Mouse (Mus musculus): ENCODE data around the gene Ttbk2. TPM values are rescaled to one million over a fixed set of nuclear protein-coding genes. Genes with fewer than 3 reads are reported as not detected.

Gene Ttbk2
- polyA plus RNA-seq, 1 experiment from 2014 or later = 10.3 TPM

GRCm38 (mm10) chr2:120770265-120770935 lies 80.0 kb downstream of the Ttbk2 start:
- no peak overlapping the region for H3K9ac ChIP-seq (ENCODE audit: low read length)
- H3K36me3 ChIP-seq (ENCODE audit: control insufficient read depth, insufficient read depth, low read length) = no peaks in the 10 kb centered on the region; the same call in 1 of the 2 replicates
- H3K4me3 ChIP-seq (ENCODE audit: low read depth, low read length) = no peak overlapping the region
- no peak overlapping the region for H3K27ac ChIP-seq (ENCODE audit: low read depth, low read length)
- H3K9me3 ChIP-seq (ENCODE audit: control insufficient read depth, low read length) = no peaks in the 10 kb centered on the region
- DNase-seq (ENCODE audit: low spot score, missing footprints) (no peak), ATAC-seq (ENCODE audit: low FRiP score) (no peak)
- WGBS = 91% methylated on average over 2 of the region's 2 CpGs
- no peaks in the 10 kb centered on the region for H3K4me1 ChIP-seq (ENCODE audit: control insufficient read depth, insufficient read depth, low read length)
- H3K27me3 ChIP-seq (ENCODE audit: control insufficient read depth, insufficient read depth, low read length) = no peaks in the 10 kb centered on the region
- H3K4me2 ChIP-seq = no peak overlapping the region

- no peaks in the 10 kb centered on the region; the same call in none of the 2 replicates for H3K36me3 ChIP-seq (ENCODE audit: control insufficient read depth, insufficient read depth, low read length)
- H3K9ac ChIP-seq (ENCODE audit: low read length) = no peak overlapping the region
- H3K27me3 ChIP-seq (ENCODE audit: control insufficient read depth, insufficient read depth, low read length) = no peaks in the 10 kb centered on the region
- no peaks in the 10 kb centered on the region for H3K9me3 ChIP-seq (ENCODE audit: control insufficient read depth, low read length)
- no peak for DNase-seq (ENCODE audit: low spot score, missing footprints)
- no peak overlapping the region for H3K4me3 ChIP-seq (ENCODE audit: low read depth, low read length)
- no peaks in the 10 kb centered on the region for H3K4me1 ChIP-seq (ENCODE audit: control insufficient read depth, insufficient read depth, low read length)
- H3K27ac ChIP-seq (ENCODE audit: low read depth, low read length) = no peak overlapping the region
- ATAC-seq (ENCODE audit: low FRiP score) = no peak
- H3K4me2 ChIP-seq = no peak overlapping the region
These were observed 88.5 kb downstream of the Ttbk2 start for GRCm38 (mm10) chr2:120761922-120762321.

GRCm38 (mm10) chr2:120748041-120748440 lies 102.4 kb downstream of the Ttbk2 start:
- DNase-seq (ENCODE audit: low spot score, missing footprints) (peak; percentile 39), ATAC-seq (ENCODE audit: low FRiP score) (no peak)
- Histone ChIP-seq H3K27ac (ENCODE audit: low read depth, low read length) (no peak overlapping the region), H3K4me1 (ENCODE audit: control insufficient read depth, insufficient read depth, low read length) (no peaks in the 10 kb centered on the region), H3K4me3 (ENCODE audit: low read depth, low read length) (no peak overlapping the region), H3K9me3 (ENCODE audit: control insufficient read depth, low read length) (no peaks in the 10 kb centered on the region), H3K4me2 (no peak overlapping the region), H3K9ac (ENCODE audit: low read length) (no peak overlapping the region), H3K27me3 (ENCODE audit: control insufficient read depth, insufficient read depth, low read length) (no peaks in the 10 kb centered on the region), H3K36me3 (ENCODE audit: control insufficient read depth, insufficient read depth, low read length) (no peaks in the 10 kb centered on the region; the same call in 1 of the 2 replicates)
- 97% methylated on average over 2 of the region's 2 CpGs for WGBS

- WGBS = 92% methylated on average over 1 of the region's 1 CpGs
- Histone ChIP-seq H3K27me3 (ENCODE audit: control insufficient read depth, insufficient read depth, low read length) (no peaks in the 10 kb centered on the region), H3K36me3 (ENCODE audit: control insufficient read depth, insufficient read depth, low read length) (no peaks in the 10 kb centered on the region), H3K4me2 (no peak overlapping the region), H3K27ac (ENCODE audit: low read depth, low read length) (no peak overlapping the region), H3K4me1 (ENCODE audit: control insufficient read depth, insufficient read depth, low read length) (no peaks in the 10 kb centered on the region), H3K9me3 (ENCODE audit: control insufficient read depth, low read length) (no peaks in the 10 kb centered on the region), H3K4me3 (ENCODE audit: low read depth, low read length) (no peak overlapping the region), H3K9ac (ENCODE audit: low read length) (no peak overlapping the region)
- DNase-seq (ENCODE audit: low spot score, missing footprints) (no peak), ATAC-seq (ENCODE audit: low FRiP score) (no peak)
These were observed 104.9 kb downstream of the Ttbk2 start for GRCm38 (mm10) chr2:120745496-120745895.

GRCm38 (mm10) chr2:120731877-120732530 lies 118.4 kb downstream of the Ttbk2 start:
- Histone ChIP-seq H3K9ac (ENCODE audit: low read length) (peak overlapping the region; percentile 86), H3K9me3 (ENCODE audit: control insufficient read depth, low read length) (no peaks in the 10 kb centered on the region), H3K27ac (ENCODE audit: low read depth, low read length) (peak overlapping the region; percentile 82), H3K4me2 (peak overlapping the region; percentile 96), H3K4me1 (ENCODE audit: control insufficient read depth, insufficient read depth, low read length) (peaks cover 21% of the 10 kb centered on the region), H3K36me3 (ENCODE audit: control insufficient read depth, insufficient read depth, low read length) (peaks cover 14% of the 10 kb centered on the region), H3K27me3 (ENCODE audit: control insufficient read depth, insufficient read depth, low read length) (no peaks in the 10 kb centered on the region), H3K4me3 (ENCODE audit: low read depth, low read length) (peak overlapping the region; percentile 91)
- 30% methylated on average over 7 of the region's 7 CpGs for WGBS
- DNase-seq (ENCODE audit: low spot score, missing footprints) (no peak), ATAC-seq (ENCODE audit: low FRiP score) (no peak)

GRCm38 (mm10) chr2:120731167-120731862 lies 119.1 kb downstream of the Ttbk2 start:
- WGBS = under 1% methylated on average over 60 of the region's 61 CpGs
- Histone ChIP-seq H3K4me3 (ENCODE audit: low read depth, low read length) (peak overlapping the region; percentile 91), H3K4me2 (peak overlapping the region; percentile 96), H3K9ac (ENCODE audit: low read length) (peak overlapping the region; percentile 86), H3K4me1 (ENCODE audit: control insufficient read depth, insufficient read depth, low read length) (peaks cover 21% of the 10 kb centered on the region), H3K36me3 (ENCODE audit: control insufficient read depth, insufficient read depth, low read length) (peaks cover 15% of the 10 kb centered on the region), H3K27me3 (ENCODE audit: control insufficient read depth, insufficient read depth, low read length) (no peaks in the 10 kb centered on the region), H3K9me3 (ENCODE audit: control insufficient read depth, low read length) (no peaks in the 10 kb centered on the region), H3K27ac (ENCODE audit: low read depth, low read length) (peak overlapping the region; percentile 82)
- ATAC-seq (ENCODE audit: low FRiP score) (peak; percentile 98), DNase-seq (ENCODE audit: low spot score, missing footprints) (peak; percentile 99)

GRCm38 (mm10) chr2:120730639-120731166 lies 119.7 kb downstream of the Ttbk2 start:
- Histone ChIP-seq H3K27me3 (ENCODE audit: control insufficient read depth, insufficient read depth, low read length) (no peaks in the 10 kb centered on the region), H3K4me1 (ENCODE audit: control insufficient read depth, insufficient read depth, low read length) (peaks cover 21% of the 10 kb centered on the region), H3K9me3 (ENCODE audit: control insufficient read depth, low read length) (no peaks in the 10 kb centered on the region), H3K9ac (ENCODE audit: low read length) (peak overlapping the region; percentile 86), H3K27ac (ENCODE audit: low read depth, low read length) (peak overlapping the region; percentile 82), H3K36me3 (ENCODE audit: control insufficient read depth, insufficient read depth, low read length) (peaks cover 20% of the 10 kb centered on the region), H3K4me3 (ENCODE audit: low read depth, low read length) (peak overlapping the region; percentile 91), H3K4me2 (peak overlapping the region; percentile 96)
- DNase-seq (ENCODE audit: low spot score, missing footprints) = peak; percentile 91
- WGBS = under 1% methylated on average over 50 of the region's 50 CpGs
- ATAC-seq (ENCODE audit: low FRiP score) = peak; percentile 43

- ATAC-seq (ENCODE audit: low FRiP score) = no peak
- H3K36me3 ChIP-seq (ENCODE audit: control insufficient read depth, insufficient read depth, low read length) = peaks cover 24% of the 10 kb centered on the region
- peak; percentile 90 for DNase-seq (ENCODE audit: low spot score, missing footprints)
These were observed 120.4 kb downstream of the Ttbk2 start for GRCm38 (mm10) chr2:120729775-120730585.

More at GRCm38 (mm10) chr2:120729775-120730585, 120.4 kb downstream of the Ttbk2 start:
- Histone ChIP-seq H3K27ac (ENCODE audit: low read depth, low read length) (no peak overlapping the region), H3K9me3 (ENCODE audit: control insufficient read depth, low read length) (no peaks in the 10 kb centered on the region), H3K4me2 (peak overlapping the region; percentile 96), H3K4me3 (ENCODE audit: low read depth, low read length) (peak overlapping the region; percentile 91), H3K4me1 (ENCODE audit: control insufficient read depth, insufficient read depth, low read length) (peaks cover 21% of the 10 kb centered on the region), H3K9ac (ENCODE audit: low read length) (peak overlapping the region; percentile 86), H3K27me3 (ENCODE audit: control insufficient read depth, insufficient read depth, low read length) (no peaks in the 10 kb centered on the region)
- WGBS = 12% methylated on average over 23 of the region's 23 CpGs
